Mouse (Mus musculus) C2C12 (cell line): ENCODE data around the gene Bend6. TPM values are rescaled to one million over a fixed set of nuclear protein-coding genes. Genes with fewer than 3 reads are reported as not detected.

ENCODE experiments used
- H3K27me3 ChIP-seq: one replicate; pipeline ENCODE4 v1.6.1; 2011; ENCODE audit not compliant: control insufficient read depth, insufficient read depth, insufficient read length
- H3K36me3 ChIP-seq: one replicate; pipeline ENCODE4 v1.6.1; 2011; ENCODE audit not compliant: control insufficient read depth, insufficient read depth
- H3K4me3 ChIP-seq: one replicate; pipeline ENCODE4 v1.5.1; 2011; ENCODE audit warnings: mild to moderate bottlenecking, control low read depth; ENCODE audit not compliant: poor library complexity, insufficient read depth, severe bottlenecking
- H3K79me2 ChIP-seq: one replicate; pipeline ENCODE4 v1.6.1; 2011; ENCODE audit not compliant: control insufficient read depth, insufficient read depth
- H3K79me3 ChIP-seq: one replicate; pipeline ENCODE4 v1.6.1; 2011; ENCODE audit warnings: low read depth, control low read depth
- H3ac ChIP-seq: one replicate; pipeline ENCODE3; 2011; ENCODE audit warnings: low read depth; ENCODE audit not compliant: control insufficient read depth, insufficient read length
- CEBPB ChIP-seq: IDR thresholded peaks from one replicate; pipeline ENCODE4 v1.6.1; 2011; ENCODE audit warnings: low read depth, mild to moderate bottlenecking, control low read depth, moderate library complexity
- CTCF ChIP-seq: IDR thresholded peaks from one replicate; pipeline ENCODE4 v1.5.1; 2011; ENCODE audit not compliant: control insufficient read depth, insufficient read depth, insufficient read length
- FOSL1 ChIP-seq: IDR thresholded peaks from one replicate; pipeline ENCODE4 v1.8.0; 2011; ENCODE audit warnings: mild to moderate bottlenecking, low read length; ENCODE audit not compliant: poor library complexity, insufficient read depth, severe bottlenecking
- MAX ChIP-seq: IDR thresholded peaks from one replicate; pipeline ENCODE4 v1.6.1; 2011; ENCODE audit warnings: mild to moderate bottlenecking, control low read depth
- MYOD1 ChIP-seq: IDR thresholded peaks from one replicate; pipeline ENCODE4 v1.6.1; 2011; ENCODE audit warnings: low read depth; ENCODE audit not compliant: control insufficient read depth, insufficient read length
- MYOG ChIP-seq: IDR thresholded peaks from one replicate; pipeline ENCODE4 v1.6.1; 2011; ENCODE audit not compliant: control insufficient read depth, insufficient read length; ENCODE audit errors: extremely low read depth
- USF1 ChIP-seq: IDR thresholded peaks from one replicate; pipeline ENCODE4 v1.6.1; 2011; ENCODE audit warnings: low read depth, mild to moderate bottlenecking, control low read depth, moderate library complexity
- polyA plus RNA-seq: library from polyadenylated mRNA; unstranded; fragments of >200 nt; fragmentation: generic; extraction: Trizol; gene quantifications from one replicate; pipeline ENCODE4 v1.2.1, GENCODE M21; 2012; ENCODE audit warnings: missing spikeins

Bend6 gene
- polyA plus RNA-seq, 1 experiment = 5.2 TPM

DNA sequence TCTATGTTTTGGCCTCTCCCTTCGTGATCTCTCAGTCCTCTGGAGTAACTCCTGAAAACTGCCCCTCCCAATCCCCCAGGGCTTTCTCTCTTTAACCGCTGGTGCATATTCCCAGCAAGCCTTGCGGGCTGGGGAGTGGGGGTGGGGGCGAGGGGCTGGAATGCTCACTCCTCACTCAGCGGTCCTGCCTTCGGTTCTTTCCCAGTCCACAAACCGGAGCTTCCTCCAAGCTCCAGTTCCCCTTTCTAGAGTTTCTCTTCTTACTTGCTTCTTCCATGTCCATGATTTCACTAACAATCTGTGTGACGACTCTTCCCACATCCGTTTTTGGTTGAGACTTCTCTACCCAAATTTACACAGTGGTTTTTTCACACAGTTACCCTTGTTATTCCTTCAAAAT is 4.0 kb downstream of the Bend6 start:
- Histone ChIP-seq H3K79me3 (peaks cover 30% of the 10 kb centered on the region), H3K4me3 (peak overlapping the region; percentile 2), H3ac (no peak overlapping the region), H3K79me2 (peaks cover 61% of the 10 kb centered on the region), H3K36me3 (peaks cover 12% of the 10 kb centered on the region), H3K27me3 (no peaks in the 10 kb centered on the region)
- no peak for TF ChIP-seq USF1
- TF ChIP-seq MAX = no peak
- TF ChIP-seq CTCF = no peak
- no peak for TF ChIP-seq FOSL1
- no peak for TF ChIP-seq CEBPB
- TF ChIP-seq MYOG = no peak
- no peak for TF ChIP-seq MYOD1

DNA sequence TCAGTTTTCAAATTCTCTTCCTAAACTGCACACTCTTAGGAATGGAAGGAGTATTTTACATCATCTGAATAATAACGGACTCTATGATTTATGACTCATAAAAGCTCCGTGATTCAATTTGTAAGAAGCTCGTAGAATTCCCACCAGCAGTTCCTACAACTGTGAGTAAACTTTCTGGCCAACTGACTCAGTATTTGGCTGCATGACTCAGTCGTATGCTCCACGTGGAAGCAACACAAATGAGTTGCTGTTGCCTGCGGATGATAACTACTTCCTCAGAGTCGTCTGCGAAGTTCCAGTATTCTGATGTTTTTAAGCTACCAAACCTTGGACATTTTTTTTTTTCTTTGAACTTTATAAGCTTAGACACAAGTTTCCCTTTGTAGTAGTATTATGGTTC is 7.4 kb downstream of the Bend6 start:
- Histone ChIP-seq H3K4me3 (no peak overlapping the region), H3K27me3 (no peaks in the 10 kb centered on the region), H3K79me2 (peaks cover 43% of the 10 kb centered on the region), H3K36me3 (peaks cover 12% of the 10 kb centered on the region), H3ac (no peak overlapping the region), H3K79me3 (peaks cover 13% of the 10 kb centered on the region)
- no peak for TF ChIP-seq MYOG
- TF ChIP-seq FOSL1 = peak; percentile 87
- TF ChIP-seq MYOD1 = no peak
- TF ChIP-seq CEBPB = no peak
- peak; percentile 73 for TF ChIP-seq USF1
- TF ChIP-seq MAX = peak; percentile 100
- no peak for TF ChIP-seq CTCF

DNA sequence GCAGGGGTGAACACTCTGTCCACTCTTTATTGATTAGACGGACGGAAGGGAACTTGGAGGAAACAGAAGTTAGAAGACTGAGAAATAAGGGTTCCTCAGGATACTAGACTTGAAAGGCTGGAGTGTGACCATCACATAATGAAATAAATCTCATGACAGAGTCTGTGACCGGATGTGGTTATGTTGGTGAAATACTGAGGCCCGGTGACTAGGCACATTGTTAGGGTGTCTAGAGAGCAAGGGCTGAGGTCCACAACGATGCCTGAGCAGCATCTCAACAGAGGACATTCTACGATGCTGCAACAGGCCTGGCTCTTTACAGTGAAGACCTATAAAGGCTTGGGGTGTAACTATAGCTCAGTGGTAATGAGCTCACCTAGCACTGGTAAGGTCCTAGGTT is 9.2 kb downstream of the Bend6 start:
- peaks cover 13% of the 10 kb centered on the region for H3K79me3 ChIP-seq
- peaks cover 12% of the 10 kb centered on the region for H3K36me3 ChIP-seq
- peaks cover 37% of the 10 kb centered on the region for H3K79me2 ChIP-seq
- H3K27me3 ChIP-seq = no peaks in the 10 kb centered on the region
- H3K4me3 ChIP-seq = no peak overlapping the region
- H3ac ChIP-seq = no peak overlapping the region
- no peak for TF ChIP-seq CTCF
- no peak for TF ChIP-seq USF1
- TF ChIP-seq CEBPB = no peak
- TF ChIP-seq MYOD1 = no peak
- TF ChIP-seq FOSL1 = no peak
- TF ChIP-seq MYOG = no peak
- no peak for TF ChIP-seq MAX

DNA sequence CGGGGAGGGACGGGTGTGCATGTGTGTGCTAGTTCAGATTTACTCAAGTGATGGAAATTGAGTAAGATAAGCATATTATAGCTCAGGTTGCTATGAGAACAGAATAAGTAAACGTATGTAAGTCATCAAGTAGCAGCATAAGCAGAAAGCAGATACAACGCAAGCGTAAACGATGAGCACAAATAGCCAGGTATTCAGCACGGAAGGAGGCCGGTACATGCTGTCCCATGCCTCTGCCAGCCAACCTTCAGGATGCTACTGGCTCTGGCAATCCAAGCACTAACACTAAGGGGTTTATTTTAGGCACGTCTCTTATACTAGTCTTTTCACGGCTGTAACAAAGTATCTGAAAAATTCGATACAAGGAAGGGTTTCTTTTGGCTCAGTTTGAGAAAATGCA is 10.2 kb downstream of the Bend6 start:
- Histone ChIP-seq H3K79me2 (peaks cover 30% of the 10 kb centered on the region), H3ac (no peak overlapping the region)

DNA sequence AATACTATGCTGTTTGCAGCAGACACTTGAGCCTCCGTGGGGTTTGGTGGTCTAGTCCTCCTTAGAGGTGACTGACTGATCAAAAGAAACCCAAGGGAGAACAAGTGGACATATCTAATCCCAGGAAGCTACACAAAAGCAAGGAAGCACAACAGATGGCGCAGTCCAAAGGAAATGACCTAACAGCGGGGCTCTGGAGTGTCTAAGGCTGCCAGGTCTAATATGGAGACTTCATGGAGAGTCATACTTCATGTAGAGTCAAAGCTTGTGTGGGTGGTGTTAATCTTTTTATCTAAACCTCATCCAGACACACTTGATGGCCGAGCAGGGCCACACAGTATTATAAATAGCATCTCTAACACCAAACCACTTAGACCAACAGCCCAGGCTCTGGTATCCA is 10.9 kb downstream of the Bend6 start:
- Histone ChIP-seq H3K4me3 (no peak overlapping the region), H3K27me3 (no peaks in the 10 kb centered on the region), H3K36me3 (peaks cover 5% of the 10 kb centered on the region), H3ac (no peak overlapping the region), H3K79me2 (peaks cover 22% of the 10 kb centered on the region), H3K79me3 (peaks cover 4% of the 10 kb centered on the region)
- TF ChIP-seq CTCF (no peak), CEBPB (no peak)

More for the DNA sequence above, 10.2 kb downstream of the Bend6 start:
- Histone ChIP-seq H3K4me3 (no peak overlapping the region), H3K79me3 (peaks cover 7% of the 10 kb centered on the region), H3K27me3 (no peaks in the 10 kb centered on the region), H3K36me3 (peaks cover 8% of the 10 kb centered on the region)
- no peak for TF ChIP-seq FOSL1
- no peak for TF ChIP-seq USF1
- TF ChIP-seq MAX = no peak
- no peak for TF ChIP-seq CEBPB
- TF ChIP-seq CTCF = no peak
- TF ChIP-seq MYOG = no peak
- no peak for TF ChIP-seq MYOD1

DNA sequence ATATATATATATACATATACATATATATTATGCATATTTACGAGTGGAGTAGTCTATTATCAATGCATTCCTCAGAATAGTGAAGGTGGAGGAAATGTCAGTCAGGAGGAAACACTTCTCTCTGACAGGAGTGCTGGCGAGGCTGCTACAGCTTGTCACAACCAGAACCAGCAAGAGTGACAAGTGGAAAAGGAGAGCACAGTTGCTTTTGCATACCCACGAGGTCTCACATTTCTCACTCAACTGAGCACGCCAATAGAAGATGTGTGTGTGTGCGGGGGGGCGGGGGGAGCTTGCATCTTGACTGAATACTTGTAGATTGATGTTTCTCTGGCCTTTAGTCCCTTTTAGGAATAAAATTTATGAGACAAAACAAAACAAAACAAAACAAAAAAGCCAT is 11.5 kb downstream of the Bend6 start:
- no peak overlapping the region for H3ac ChIP-seq
- peaks cover 2% of the 10 kb centered on the region for H3K36me3 ChIP-seq
- H3K79me2 ChIP-seq = peaks cover 18% of the 10 kb centered on the region
- peaks cover 1% of the 10 kb centered on the region for H3K79me3 ChIP-seq
- TF ChIP-seq CTCF (no peak), MAX (no peak), FOSL1 (no peak), MYOD1 (no peak), MYOG (no peak), CEBPB (no peak), USF1 (no peak)
- no peak overlapping the region for H3K4me3 ChIP-seq
- H3K27me3 ChIP-seq = no peaks in the 10 kb centered on the region
